Mouse (Mus musculus): ENCODE measurements around the gene Rps19. TPM values are rescaled to one million over a fixed set of nuclear protein-coding genes. Genes with fewer than 3 reads are reported as not detected.

Gene Rps19
- polyA plus RNA-seq, 1 experiment from 2014 or later: 1,459 TPM

- Histone ChIP-seq H3K4me2 (replicated peaks) (no peak overlapping the region), H3K27me3 (no peaks in the 10 kb centered on the region), H3K9me3 (replicated peaks) (no peaks in the 10 kb centered on the region), H3K4me1 (no peaks in the 10 kb centered on the region), H3K27ac (no peak overlapping the region), H3K4me3 (no peak overlapping the region), H3K36me3 (no peaks in the 10 kb centered on the region), H3K9ac (no peak overlapping the region)
- no peak for ATAC-seq (ENCODE audit: low FRiP score)
- WGBS: 72% methylated on average over 8 of the region's 8 CpGs
Observed at GRCm38 (mm10) chr7:24896269-24896668, 12.1 kb downstream of the Rps19 start.

- no peaks in the 10 kb centered on the region for H3K36me3 ChIP-seq
Observed at GRCm38 (mm10) chr7:24897224-24897623, 13.1 kb downstream of the Rps19 start, which contains the start of gene Cd79a. Gene Cd79a, plus strand, starts transcription at chr7:24897381.

GRCm38 (mm10) chr7:24897959-24898358, 13.8 kb downstream of the Rps19 start:
- no peaks in the 10 kb centered on the region for H3K36me3 ChIP-seq
- no peak overlapping the region for H3K27ac ChIP-seq
- ATAC-seq (ENCODE audit: low FRiP score): no peak
- no peaks in the 10 kb centered on the region for H3K9me3 ChIP-seq (replicated peaks)
- H3K4me2 ChIP-seq (replicated peaks): no peak overlapping the region
- peaks cover 2% of the 10 kb centered on the region; the same call in 1 of the 2 replicates for H3K4me1 ChIP-seq
- H3K4me3 ChIP-seq: no peak overlapping the region
- no peak overlapping the region for H3K9ac ChIP-seq
- H3K27me3 ChIP-seq: no peaks in the 10 kb centered on the region
- 79% methylated on average over 5 of the region's 5 CpGs for WGBS

More at GRCm38 (mm10) chr7:24897224-24897623, 13.1 kb downstream of the Rps19 start, which contains the start of gene Cd79a:
- 79% methylated on average over 12 of the region's 12 CpGs for WGBS
- Histone ChIP-seq H3K9me3 (replicated peaks) (no peaks in the 10 kb centered on the region), H3K4me3 (no peak within 1 kb of the TSS), H3K27ac (no peak within 1 kb of the TSS), H3K4me2 (replicated peaks) (no peak within 1 kb of the TSS), H3K4me1 (no peaks in the 10 kb centered on the region), H3K27me3 (no peaks in the 10 kb centered on the region), H3K9ac (no peak within 1 kb of the TSS)
- no peak for ATAC-seq (ENCODE audit: low FRiP score)

GRCm38 (mm10) chr7:24901114-24901513, 16.9 kb downstream of the Rps19 start:
- H3K4me2 ChIP-seq (replicated peaks): no peak overlapping the region
- 71% methylated on average over 6 of the region's 6 CpGs for WGBS

GRCm38 (mm10) chr7:24901842-24902241, 17.7 kb downstream of the Rps19 start:
- Histone ChIP-seq H3K4me2 (replicated peaks) (0 out of 2 replicates have a peak overlapping the region, but pooled peaks have one; percentile 82), H3K4me1 (peaks cover 25% of the 10 kb centered on the region), H3K9me3 (replicated peaks) (no peaks in the 10 kb centered on the region), H3K27ac (peak overlapping the region; percentile 71; the same call in 1 of the 2 replicates), H3K27me3 (no peaks in the 10 kb centered on the region), H3K36me3 (no peaks in the 10 kb centered on the region), H3K9ac (no peak overlapping the region), H3K4me3 (no peak overlapping the region)
- 71% methylated on average over 1 of the region's 1 CpGs for WGBS
- ATAC-seq (ENCODE audit: low FRiP score): no peak

More at GRCm38 (mm10) chr7:24901114-24901513, 16.9 kb downstream of the Rps19 start:
- Histone ChIP-seq H3K36me3 (no peaks in the 10 kb centered on the region), H3K27me3 (no peaks in the 10 kb centered on the region), H3K27ac (no peak overlapping the region), H3K4me3 (no peak overlapping the region), H3K9ac (no peak overlapping the region), H3K4me1 (peaks cover 18% of the 10 kb centered on the region), H3K9me3 (replicated peaks) (no peaks in the 10 kb centered on the region)
- no peak for ATAC-seq (ENCODE audit: low FRiP score)

- 50% methylated on average over 2 of the region's 2 CpGs for WGBS
- no peaks in the 10 kb centered on the region for H3K36me3 ChIP-seq
- peak overlapping the region; percentile 81 for H3K9ac ChIP-seq
- H3K27me3 ChIP-seq: no peaks in the 10 kb centered on the region
- no peak for ATAC-seq (ENCODE audit: low FRiP score)
- H3K4me2 ChIP-seq (replicated peaks): peak overlapping the region; percentile 82
- no peaks in the 10 kb centered on the region for H3K9me3 ChIP-seq (replicated peaks)
- H3K27ac ChIP-seq: peak overlapping the region; percentile 71
- H3K4me3 ChIP-seq: peak overlapping the region; percentile 67
- H3K4me1 ChIP-seq: peaks cover 29% of the 10 kb centered on the region
Observed at GRCm38 (mm10) chr7:24902264-24902629, 18.1 kb downstream of the Rps19 start.

GRCm38 (mm10) chr7:24902630-24903443, 18.7 kb downstream of the Rps19 start, which contains the start of gene Arhgef1:
Gene Arhgef1, plus strand, starts transcription at chr7:24902912.
- no peak for ATAC-seq (ENCODE audit: low FRiP score)
- H3K9ac ChIP-seq: peak within 1 kb of the TSS; percentile 81
- peaks cover 33% of the 10 kb centered on the region for H3K4me1 ChIP-seq
- H3K9me3 ChIP-seq (replicated peaks): no peaks in the 10 kb centered on the region
- H3K27ac ChIP-seq: peak within 1 kb of the TSS; percentile 71
- peak within 1 kb of the TSS; percentile 67 for H3K4me3 ChIP-seq
- H3K4me2 ChIP-seq (replicated peaks): peak within 1 kb of the TSS; percentile 82
- H3K27me3 ChIP-seq: no peaks in the 10 kb centered on the region
- H3K36me3 ChIP-seq: peaks cover 3% of the 10 kb centered on the region; the same call in 1 of the 2 replicates
- WGBS: 9% methylated on average over 36 of the region's 68 CpGs

GRCm38 (mm10) chr7:24903444-24903825, 19.3 kb downstream of the Rps19 start:
- Histone ChIP-seq H3K27ac (no peak overlapping the region), H3K4me3 (peak overlapping the region; percentile 67), H3K9ac (0 out of 2 replicates have a peak overlapping the region, but pooled peaks have one; percentile 75), H3K36me3 (peaks cover 9% of the 10 kb centered on the region), H3K4me2 (replicated peaks) (peak overlapping the region; percentile 82), H3K9me3 (replicated peaks) (no peaks in the 10 kb centered on the region), H3K27me3 (no peaks in the 10 kb centered on the region), H3K4me1 (peaks cover 33% of the 10 kb centered on the region)
- WGBS: 44% methylated on average over 10 of the region's 10 CpGs
- no peak for ATAC-seq (ENCODE audit: low FRiP score)

GRCm38 (mm10) chr7:24904070-24904483, 19.9 kb downstream of the Rps19 start:
- peak; percentile 96 for ATAC-seq (ENCODE audit: low FRiP score)
- no peaks in the 10 kb centered on the region for H3K27me3 ChIP-seq
- no peaks in the 10 kb centered on the region for H3K9me3 ChIP-seq (replicated peaks)
- H3K4me2 ChIP-seq (replicated peaks): peak overlapping the region; percentile 82
- peak overlapping the region; percentile 67 for H3K4me3 ChIP-seq
- H3K27ac ChIP-seq: peak overlapping the region; percentile 73
- peak overlapping the region; percentile 75 for H3K9ac ChIP-seq
- peaks cover 15% of the 10 kb centered on the region for H3K36me3 ChIP-seq
- under 1% methylated on average over 29 of the region's 30 CpGs for WGBS
- H3K4me1 ChIP-seq: peaks cover 33% of the 10 kb centered on the region

GRCm38 (mm10) chr7:24904936-24905335, 20.8 kb downstream of the Rps19 start:
- Histone ChIP-seq H3K9ac (peak overlapping the region; percentile 75), H3K4me1 (peaks cover 33% of the 10 kb centered on the region), H3K4me3 (peak overlapping the region; percentile 67), H3K9me3 (replicated peaks) (no peaks in the 10 kb centered on the region), H3K36me3 (peaks cover 22% of the 10 kb centered on the region), H3K4me2 (replicated peaks) (peak overlapping the region; percentile 82), H3K27ac (0 out of 2 replicates have a peak overlapping the region, but pooled peaks have one; percentile 73), H3K27me3 (no peaks in the 10 kb centered on the region)
- WGBS: 10% methylated on average over 3 of the region's 3 CpGs
- 0 out of 2 replicates have a peak, but pooled peaks have one; percentile 10 for ATAC-seq (ENCODE audit: low FRiP score)

GRCm38 (mm10) chr7:24906551-24906950, 22.4 kb downstream of the Rps19 start:
- 42% methylated on average over 6 of the region's 6 CpGs for WGBS
- Histone ChIP-seq H3K9me3 (replicated peaks) (no peaks in the 10 kb centered on the region), H3K9ac (peak overlapping the region; percentile 10; the same call in 1 of the 2 replicates), H3K27me3 (no peaks in the 10 kb centered on the region), H3K4me1 (peaks cover 33% of the 10 kb centered on the region), H3K36me3 (peaks cover 28% of the 10 kb centered on the region), H3K4me2 (replicated peaks) (0 out of 2 replicates have a peak overlapping the region, but pooled peaks have one; percentile 17), H3K4me3 (no peak overlapping the region), H3K27ac (peak overlapping the region; percentile 1; the same call in 1 of the 2 replicates)
- no peak for ATAC-seq (ENCODE audit: low FRiP score)

GRCm38 (mm10) chr7:24907211-24907748, 23.1 kb downstream of the Rps19 start:
- peaks cover 33% of the 10 kb centered on the region for H3K36me3 ChIP-seq
- H3K4me2 ChIP-seq (replicated peaks): peak overlapping the region; percentile 17; the same call in 1 of the 2 replicates
- H3K27ac ChIP-seq: no peak overlapping the region
- H3K9ac ChIP-seq: peak overlapping the region; percentile 10; the same call in 1 of the 2 replicates
- H3K27me3 ChIP-seq: no peaks in the 10 kb centered on the region
- 32% methylated on average over 13 of the region's 13 CpGs for WGBS
- H3K4me1 ChIP-seq: peaks cover 33% of the 10 kb centered on the region
- ATAC-seq (ENCODE audit: low FRiP score): no peak
- H3K4me3 ChIP-seq: no peak overlapping the region
- no peaks in the 10 kb centered on the region for H3K9me3 ChIP-seq (replicated peaks)

Data from hindbrain, embryonic 12.5 days (tissue).